Mouse (Mus musculus) T-helper 1 cell (primary cell): ENCODE results near the gene St6galnac5.

Experiments
- in situ Hi-C: fragments of 300-600 bp; cut with MboI, MseI; formaldehyde crosslinking; loops from one replicate; pipeline ENCODE4 v1.15.1; 2025; ENCODE audit warnings: high pct_unique_total_duplicates

The St6galnac5 gene

DNA sequence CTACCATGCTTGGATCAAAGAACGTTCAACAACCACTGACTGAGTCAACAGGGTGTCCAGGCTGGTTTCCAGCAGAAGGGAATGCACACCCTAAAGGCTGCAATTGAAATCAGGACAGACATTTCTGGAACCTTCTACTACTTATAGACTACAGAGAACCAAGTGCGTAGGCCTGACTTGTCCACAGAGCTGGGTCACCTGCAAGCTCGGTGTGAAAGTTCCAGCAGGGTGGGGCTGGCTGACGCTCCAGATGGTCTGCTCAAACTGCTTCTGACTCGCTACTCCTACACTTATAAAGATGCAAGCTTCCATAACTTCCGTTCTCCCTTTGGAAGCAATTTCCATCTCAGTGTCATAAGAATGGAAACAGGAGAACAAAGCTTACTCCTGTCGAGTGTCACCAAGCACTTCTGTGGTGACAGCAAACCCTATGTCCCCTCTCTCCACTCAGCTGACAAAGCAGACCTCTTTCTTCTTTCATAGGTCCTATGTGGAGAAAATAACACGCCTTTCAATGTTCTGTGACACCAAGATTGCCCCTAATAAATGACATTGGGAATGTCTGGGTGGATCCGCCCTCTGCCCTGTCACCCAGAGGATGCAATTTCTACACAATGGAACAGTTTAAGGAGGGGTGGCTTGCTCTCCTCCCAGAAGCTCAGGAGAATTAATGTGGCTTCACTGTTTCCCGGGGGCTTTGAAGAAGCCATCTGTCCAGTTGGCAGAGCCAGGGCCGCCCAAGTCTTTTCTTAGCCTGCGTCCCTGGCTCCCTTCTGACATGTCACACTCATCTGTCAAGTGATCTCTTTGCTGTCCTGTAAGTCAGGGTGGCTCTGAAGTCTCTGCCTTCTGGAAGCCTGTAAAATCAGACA, 114.2 kb downstream of the St6galnac5 start:
- in situ Hi-C loops = no loop called here

DNA sequence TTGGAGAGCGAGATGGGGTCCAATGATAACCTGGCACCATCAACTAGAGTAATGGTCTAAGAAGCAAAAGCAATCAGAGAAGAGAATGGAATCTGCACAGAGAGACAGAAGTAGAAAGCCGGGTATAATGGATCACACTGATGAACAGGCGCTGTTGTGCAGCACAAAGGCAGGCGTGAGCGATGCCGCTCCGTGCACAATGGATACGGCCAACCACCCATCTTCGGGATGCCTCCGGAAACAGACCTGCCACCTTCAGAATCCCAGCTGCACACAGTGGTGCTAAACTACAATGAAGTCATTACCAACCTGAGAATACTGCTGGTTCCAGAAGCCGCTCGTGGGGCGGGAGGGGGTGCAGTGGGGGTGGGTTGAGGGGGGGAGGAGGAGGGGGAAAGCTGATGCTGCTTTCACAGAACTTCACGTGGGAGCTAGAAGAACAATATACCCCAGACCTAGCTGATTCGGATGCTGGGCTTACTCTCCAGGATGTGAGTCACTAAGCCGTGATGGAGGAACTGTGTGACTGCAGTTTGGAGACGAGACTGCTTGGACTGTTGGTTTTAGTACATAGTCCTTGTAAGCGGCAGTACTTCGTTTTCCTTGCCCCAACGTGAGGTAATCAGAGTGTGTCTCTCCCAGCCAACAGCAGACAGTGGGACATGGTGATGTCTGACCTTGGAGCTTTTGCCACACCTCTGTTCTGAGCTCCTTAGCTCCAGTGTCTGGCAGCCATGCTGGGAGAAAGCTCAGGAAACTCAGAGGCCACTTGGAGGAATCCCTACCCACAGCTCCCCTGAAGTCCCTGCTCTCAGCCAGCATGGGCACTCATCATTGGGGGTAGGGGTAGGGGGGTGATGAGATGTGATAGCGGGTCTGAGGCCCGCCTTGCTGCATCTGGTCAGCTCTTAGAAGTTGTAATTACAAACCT, 115.7 kb downstream of the St6galnac5 start:
- in situ Hi-C loops = no loop called here

DNA sequence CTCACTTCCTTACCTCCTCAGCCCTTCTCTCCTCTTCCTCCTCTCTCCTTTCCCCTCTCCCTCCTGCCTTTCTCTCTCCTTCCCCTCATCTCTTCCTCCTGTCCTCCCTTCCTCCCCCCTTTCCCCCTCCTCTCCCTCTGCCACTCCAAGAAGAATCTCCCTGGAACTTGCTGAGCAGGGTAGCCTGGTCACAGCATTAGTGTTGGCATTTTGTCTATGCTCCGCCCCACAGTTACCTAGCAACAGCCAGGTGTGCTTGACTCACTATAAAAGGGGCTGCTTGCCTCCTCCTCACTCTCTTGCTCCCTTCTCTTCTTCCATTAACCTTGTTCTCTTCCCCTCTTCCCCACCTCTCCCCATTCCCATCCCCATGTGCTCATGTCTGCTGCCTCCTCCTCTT, 120.1 kb downstream of the St6galnac5 start:
- in situ Hi-C loops = no loop called here

DNA sequence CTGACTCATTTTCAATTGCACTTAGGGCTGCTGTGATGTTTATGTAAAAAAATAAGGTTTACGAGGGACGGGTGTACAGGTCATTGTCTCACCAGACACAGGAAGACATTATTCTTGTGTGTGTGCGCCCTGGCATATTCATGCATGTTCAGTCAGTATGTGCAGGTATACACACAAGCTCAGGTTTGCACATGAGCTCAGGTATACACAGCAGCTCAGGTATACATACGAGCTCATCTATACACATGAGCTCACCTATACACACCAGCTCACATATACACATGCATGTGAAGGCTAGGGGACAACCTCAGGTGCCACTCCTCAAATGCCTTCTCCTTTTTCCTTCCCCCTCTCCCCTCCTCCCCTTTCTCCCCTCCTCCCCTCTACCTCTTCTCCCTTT, 120.6 kb downstream of the St6galnac5 start:
- in situ Hi-C loops = no loop called here

DNA sequence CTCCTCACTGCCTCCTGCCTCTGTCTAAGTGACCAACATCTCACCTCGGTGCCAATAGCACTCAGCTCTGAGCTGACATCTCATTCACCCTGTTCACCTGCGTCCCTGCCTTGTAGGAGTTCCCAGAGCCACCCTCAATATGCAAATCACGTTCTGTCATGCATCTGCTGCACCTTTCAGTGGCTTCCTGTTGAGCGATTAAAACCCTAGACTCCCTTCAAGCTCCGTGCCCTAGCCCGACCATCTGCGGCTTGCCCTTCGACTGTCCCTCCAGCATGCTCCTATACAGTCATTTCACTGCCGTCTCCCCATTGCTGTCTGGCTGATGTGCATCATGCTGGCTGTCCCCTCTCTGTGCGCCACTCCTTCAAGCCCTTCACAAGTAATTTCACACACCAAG, 126.0 kb downstream of the St6galnac5 start:
- in situ Hi-C loops = loop anchor here (10.0 kb wide), 1 partner anchor 639 kb away; no protein-coding TSS in a partner anchor

DNA sequence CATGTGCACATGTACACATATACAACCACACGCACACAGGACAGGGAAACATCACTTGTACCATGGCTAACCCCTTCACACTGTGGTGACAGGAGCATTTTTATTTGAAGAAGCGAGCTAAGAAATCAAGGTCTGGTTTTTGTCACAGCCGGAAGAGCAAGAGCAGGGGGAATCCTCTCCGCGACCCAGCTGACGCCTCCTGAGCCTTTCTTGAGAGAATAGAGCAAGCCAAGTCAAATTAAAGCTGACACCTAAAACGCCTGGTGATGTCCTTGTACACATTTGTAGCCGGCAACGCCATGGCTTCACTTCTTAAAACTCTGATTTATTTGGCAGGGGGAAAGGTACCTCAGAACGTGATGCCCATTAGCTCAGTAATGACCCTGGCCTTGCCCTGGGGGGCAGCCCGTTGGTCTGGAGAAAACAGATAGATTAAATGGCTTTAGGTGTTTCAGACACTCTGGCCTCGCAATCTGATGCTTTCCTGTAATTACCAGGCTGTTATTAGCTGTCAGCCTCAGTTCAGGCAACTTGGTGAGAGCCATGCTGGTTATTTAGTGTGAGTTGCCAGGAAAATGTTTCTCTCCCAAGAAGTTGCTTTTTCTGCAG, 126.9 kb downstream of the St6galnac5 start:
- in situ Hi-C loops = loop anchor here (10.0 kb wide), 1 partner anchor 640 kb away; no protein-coding TSS in a partner anchor

DNA sequence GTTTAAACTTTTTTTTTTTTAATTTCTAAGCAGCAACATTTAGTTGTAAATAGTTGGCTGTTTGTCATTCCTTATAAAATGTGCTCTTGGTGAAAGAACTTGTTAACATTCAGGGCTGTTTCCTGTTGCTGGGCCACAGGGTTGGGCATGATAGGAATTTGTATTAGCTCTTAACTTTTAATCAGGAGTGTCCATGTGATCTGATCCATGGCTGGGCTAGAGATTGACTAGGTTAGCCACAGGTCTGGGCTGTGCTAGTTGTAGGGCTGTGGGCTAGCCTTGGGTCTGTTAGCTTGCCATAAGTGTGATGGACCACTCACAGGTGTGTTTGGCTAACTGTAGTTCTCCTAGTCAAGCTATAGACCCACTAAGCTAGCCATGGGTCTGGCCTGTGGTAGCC, 138.1 kb downstream of the St6galnac5 start:
- in situ Hi-C loops = loop anchor here (10.0 kb wide), 1 partner anchor 1729 kb away; no protein-coding TSS in a partner anchor

DNA sequence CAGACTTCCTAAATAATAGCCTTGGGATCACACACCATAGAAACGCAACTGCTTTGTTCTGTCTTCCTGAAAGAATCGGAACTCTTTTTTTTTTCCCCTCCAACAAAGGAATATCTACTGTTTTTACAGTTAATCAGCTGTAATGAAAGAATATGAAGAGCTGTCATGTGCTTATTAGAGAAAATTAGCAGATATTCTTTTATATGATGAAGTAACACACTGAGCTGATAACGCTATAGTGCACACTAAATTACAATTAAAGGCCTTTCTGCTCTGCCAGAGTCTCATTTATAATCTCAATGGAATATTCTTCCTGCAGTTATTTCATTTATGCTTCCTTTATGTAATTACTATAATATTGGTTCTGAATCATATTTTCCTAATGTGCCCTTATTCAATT, 139.4 kb downstream of the St6galnac5 start:
- in situ Hi-C loops = loop anchor here (10.0 kb wide), 1 partner anchor 1728 kb away; no protein-coding TSS in a partner anchor

DNA sequence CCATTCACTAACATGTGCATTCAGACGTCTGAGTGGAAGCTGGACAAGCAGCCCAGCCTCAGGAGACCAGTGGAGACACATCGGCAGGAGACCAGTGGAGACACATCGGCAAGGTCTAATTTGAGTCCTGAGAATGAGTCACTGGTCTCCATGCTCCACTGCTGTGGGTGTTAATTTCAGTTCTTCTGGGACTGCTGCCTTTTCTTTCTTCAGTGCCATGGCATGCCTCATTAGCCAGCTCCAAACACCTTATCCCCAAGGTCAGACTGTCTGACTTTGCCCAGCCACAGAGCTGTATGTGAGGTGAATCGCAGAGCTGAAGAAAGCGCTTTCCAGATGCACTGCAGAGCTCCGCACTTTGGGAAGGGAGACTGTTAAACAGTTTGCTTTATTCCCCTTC, 140.8 kb downstream of the St6galnac5 start:
- in situ Hi-C loops = loop anchor here (10.0 kb wide), 1 partner anchor 1726 kb away; no protein-coding TSS in a partner anchor

DNA sequence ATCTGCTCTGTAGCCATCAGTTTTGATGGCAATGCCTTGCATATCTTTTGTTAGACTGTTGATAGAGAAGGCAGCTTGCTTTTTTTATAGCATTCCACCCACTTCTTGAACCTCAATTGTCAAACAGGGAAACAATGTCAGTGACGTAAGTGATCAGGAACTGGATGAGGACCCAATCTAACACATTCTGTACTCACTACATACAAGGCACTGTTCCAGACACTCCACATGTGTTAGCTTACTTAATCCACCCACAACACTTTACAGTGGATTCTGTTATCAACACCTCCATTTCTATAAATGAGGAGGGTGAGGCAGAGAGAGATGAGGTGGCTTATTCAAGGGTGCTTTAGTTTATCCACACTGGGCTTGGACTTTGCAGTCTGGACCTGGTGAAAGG, 144.1 kb downstream of the St6galnac5 start:
- in situ Hi-C loops = no loop called here

DNA sequence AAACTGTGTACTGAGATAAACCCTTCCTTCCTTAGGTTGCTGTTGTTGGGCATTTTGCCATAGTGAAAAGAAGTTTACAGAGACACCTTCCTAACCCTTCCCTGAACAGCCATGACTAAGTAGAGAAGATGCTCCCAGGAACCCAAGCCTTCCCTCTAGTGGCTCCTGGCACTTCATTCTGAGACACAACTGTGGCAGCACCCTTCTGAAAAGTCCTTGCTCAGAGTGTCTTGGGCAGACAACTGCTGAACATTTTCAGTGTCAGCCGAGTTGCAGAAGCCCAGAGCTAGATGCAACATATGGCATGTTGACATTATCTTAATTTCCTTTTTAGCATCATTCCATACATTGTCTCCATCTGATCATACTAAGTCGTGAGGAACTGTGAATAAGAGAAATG, 144.6 kb downstream of the St6galnac5 start:
- in situ Hi-C loops = no loop called here

DNA sequence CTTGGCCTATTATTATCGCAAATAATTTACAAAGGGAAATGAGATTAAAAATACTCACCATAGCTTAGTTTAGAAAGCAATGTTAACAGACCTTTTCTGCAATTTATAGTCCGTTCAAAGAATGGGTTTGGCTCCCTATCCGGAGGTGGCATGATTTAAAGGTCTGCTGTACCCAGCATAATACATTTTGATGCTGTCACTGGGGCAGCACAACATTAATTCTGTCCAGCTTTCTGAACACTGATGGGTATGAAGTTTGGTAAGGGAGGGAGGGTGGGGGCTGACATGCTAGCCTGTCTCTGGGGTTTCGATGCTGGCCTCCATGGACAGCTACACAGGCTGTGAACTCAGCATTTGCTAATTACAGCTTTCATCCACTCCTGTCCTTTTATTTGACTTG, 149.6 kb downstream of the St6galnac5 start:
- in situ Hi-C loops = no loop called here

DNA sequence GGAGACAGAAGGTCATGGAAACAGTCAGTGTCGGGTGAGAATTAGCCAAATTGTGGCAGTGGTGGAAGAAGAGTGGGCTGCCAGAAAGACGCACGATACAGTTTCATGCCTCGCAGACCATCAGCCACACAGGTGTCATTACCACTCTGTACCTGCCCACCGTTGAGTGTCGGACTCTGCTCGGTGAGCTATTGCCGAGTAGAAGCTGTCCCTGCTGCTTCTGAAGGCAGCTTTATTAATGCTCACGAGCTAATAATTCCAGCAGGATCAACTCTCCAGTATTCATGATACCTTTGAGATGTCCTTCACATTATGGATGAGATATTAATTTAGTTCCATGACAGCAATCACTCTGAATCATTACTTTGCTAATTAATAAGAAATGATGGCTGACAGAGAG, 150.1 kb downstream of the St6galnac5 start:
- in situ Hi-C loops = no loop called here

DNA sequence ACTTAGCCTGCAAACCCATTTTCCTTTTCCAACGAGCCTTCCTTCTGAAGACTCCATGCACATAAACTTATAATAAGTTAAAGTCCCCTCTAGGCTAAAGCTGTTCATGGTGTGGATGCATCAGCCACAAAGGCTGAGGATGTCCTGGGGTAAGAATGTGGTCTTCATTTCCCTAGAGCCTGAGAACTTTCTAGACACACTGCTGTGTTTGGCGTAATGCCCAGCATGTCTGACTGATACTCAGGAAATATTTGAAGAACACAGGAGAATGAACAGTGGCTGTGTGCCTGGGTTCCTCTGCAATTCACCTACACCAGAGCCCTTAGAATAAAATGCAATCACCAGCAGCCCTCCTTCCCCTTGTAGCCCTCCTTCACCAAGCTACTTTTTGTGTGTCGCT, 150.7 kb downstream of the St6galnac5 start:
- in situ Hi-C loops = no loop called here

DNA sequence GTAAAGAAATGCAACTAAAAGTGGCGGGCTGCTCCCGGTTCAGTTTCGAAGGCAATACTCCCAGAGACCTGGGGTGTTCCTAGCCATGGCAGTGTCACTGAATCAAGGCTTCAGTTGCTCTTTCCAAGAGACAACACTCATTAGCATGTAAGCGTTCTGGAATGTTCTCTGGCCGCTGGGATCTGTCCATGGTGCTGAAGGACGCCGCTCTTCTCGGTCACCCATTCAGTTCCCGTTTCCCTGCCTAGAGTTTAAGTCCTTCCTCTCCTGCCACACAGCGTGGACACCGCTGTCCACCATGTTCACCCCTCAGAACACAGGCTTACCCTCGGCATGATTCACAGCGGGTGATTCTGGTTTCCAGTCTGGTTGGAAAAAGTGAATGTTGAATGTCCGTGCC, 160.8 kb downstream of the St6galnac5 start:
- in situ Hi-C loops = no loop called here

DNA sequence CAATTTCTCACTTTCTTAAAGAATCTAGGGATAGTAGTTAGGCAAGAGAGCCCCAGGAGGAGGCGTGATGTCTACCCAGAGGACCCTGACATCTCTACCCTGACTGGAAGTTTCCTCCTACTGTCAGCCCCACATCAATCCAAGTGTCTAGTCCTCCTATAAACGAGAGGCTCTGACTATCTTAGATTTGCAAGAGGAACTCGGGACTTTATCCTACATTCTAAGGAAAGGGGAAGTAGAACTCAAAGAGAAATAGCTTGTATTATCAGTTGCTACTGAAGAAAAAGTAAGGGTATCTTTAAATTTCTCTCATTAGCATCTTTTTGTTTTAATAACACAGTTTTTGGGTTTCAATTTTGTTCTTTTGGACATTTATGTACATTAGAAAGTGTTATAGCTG, 161.6 kb downstream of the St6galnac5 start:
- in situ Hi-C loops = no loop called here

DNA sequence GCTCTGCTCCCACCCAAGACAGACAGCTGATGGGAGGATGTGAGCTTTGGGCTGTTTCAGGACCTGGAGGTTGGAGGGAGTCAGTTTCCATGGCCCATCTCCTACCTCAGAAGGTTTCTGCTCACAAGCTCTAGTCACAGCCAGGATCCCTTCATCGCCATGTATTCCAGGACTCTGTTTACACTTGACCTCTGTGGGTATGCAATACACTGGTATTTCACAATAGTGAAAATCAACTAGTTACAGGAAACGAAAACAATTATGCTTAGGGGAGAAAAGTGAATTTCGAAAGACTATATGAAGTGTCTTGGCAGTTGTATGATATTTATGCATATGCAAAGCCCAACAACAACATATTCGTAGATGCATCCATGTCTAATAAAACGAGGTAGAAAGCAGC, 166.9 kb downstream of the St6galnac5 start:
- in situ Hi-C loops = no loop called here

DNA sequence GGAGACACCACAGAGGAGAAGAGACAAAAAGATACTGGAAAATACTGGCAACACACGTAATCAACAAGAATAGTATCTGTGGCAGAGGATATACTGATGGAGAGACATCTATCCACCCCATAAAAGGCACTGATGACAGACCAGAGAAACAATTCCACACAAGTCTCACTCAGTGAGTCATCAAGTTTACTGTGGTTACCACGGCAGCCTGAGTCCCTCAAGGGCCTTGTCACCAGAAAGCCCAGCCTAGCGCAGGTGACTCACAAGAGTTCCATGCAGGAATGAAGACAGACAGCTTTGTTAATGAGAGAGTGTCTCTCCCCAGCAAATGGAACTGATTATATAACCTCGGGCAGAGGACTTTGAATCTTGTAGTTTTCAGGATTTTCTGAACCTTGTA, 168.1 kb downstream of the St6galnac5 start:
- in situ Hi-C loops = no loop called here

DNA sequence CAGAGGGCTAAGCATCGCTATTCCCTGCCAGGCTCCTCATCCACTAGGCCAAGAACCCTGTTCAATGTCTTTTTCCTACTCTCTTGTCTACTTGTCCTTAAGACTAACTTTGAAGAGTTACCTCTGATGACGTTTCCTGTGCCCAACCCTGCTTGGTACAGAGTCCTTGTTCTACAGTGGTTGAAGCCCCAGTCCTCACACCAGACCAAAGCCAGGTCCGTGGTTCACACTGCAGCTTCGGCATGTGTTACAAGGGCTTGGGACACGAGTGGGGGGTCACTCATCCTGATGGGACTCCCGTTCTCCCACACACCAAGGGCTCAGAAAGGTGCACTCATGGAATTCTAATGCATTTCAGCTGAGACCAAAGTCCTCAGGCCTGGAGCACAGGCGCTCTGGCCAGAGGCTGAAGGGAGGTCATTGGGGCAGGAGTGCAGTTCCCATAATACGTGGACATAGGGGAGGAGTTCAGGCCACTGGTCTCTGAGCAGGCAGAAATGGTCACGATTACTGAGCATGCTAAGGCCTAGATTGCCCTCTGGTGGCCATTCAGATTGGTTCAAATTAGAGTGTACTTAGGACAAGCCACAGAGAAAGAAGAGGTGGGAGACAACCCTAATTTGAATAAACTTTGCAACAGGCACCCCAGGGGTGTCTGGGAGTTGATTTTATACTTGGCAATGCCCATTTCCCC, 182.2 kb downstream of the St6galnac5 start:
- in situ Hi-C loops = no loop called here

DNA sequence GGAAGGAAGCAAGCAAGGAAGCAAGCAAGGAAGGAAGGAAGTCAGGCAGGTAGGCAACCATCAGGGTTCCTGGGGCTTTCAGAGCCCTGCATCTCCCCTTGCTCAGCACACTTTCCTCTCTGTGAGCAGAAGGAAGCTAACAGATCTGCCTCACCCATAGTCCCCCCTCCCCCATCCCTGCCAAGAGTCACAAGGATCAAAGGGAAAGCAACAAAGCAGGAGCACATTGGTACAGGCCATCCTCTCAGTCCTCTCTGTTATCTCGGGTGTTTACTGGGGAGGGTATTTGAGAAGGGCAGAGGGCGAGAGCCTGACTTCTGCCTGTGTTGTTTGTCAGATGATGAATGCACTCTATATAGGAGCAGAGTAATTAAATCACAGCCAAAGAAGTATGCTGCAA, 184.7 kb downstream of the St6galnac5 start:
- in situ Hi-C loops = no loop called here

DNA sequence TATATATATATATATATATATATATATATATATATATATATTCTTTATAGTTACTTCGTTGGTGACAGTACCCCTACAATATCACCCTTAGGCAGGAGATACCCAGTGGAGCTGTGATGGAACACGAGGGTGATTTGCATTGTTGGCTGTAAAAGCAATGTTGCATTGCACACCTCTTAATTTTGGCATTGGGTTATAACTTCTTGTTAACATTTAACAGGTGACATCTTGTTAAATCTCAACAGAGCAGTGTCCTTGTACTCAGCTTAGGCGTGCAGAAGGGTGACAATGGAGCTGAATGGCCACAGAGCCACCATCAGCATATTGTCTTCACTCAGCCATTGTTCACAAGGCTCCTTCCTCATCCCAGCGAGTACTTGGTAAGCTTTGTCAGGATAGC, 185.8 kb downstream of the St6galnac5 start:
- in situ Hi-C loops = no loop called here
